Mouse (Mus musculus): ENCODE data around the gene Gdap1l1. TPM values are rescaled to one million over a fixed set of nuclear protein-coding genes. Genes with fewer than 3 reads are reported as not detected.

Gene Gdap1l1
- polyA plus RNA-seq, 1 experiment from 2014 or later: 1.1 TPM

DNA sequence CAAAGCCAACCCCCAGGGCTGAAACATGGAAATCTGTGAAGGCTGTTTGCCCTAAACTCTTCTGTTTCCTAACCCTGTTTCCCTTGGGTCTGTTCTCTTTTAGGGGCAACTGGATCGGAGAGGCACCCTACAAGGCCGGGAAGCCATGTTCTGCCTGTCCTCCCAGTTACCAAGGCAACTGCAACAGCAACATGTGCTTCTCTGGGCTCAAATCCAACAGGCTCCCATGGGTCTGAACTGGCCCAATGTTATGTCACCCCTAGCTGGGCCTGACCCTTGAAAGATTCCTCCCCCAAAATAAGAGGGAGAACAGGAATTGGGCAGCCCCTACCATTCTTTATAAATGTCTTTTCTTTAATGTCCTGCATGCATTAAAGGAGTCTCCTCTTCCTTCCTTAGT lies 63.9 kb downstream of the Gdap1l1 start:
- DNase-seq (peak; percentile 6), ATAC-seq (ENCODE audit: insufficient read depth) (no peak)
- H3K9me3 ChIP-seq (ENCODE audit: low read depth, low read length): no peaks in the 10 kb centered on the region
- no peak overlapping the region for H3K4me2 ChIP-seq
- no peaks in the 10 kb centered on the region for H3K27me3 ChIP-seq (ENCODE audit: insufficient read depth, low read length)
- H3K4me3 ChIP-seq (ENCODE audit: low read depth, low read length): no peak overlapping the region
- 60% methylated on average over 2 of the region's 2 CpGs for WGBS
- no peak overlapping the region for H3K9ac ChIP-seq
- no peak overlapping the region for H3K27ac ChIP-seq (ENCODE audit: low read depth)
- H3K4me1 ChIP-seq (ENCODE audit: insufficient read depth): no peaks in the 10 kb centered on the region
- TF ChIP-seq CTCF (IDR thresholded peaks at IDR 0.05; ENCODE audit: low read depth): no peak
- H3K36me3 ChIP-seq (ENCODE audit: insufficient read depth): no peaks in the 10 kb centered on the region

- no peak for TF ChIP-seq CTCF (IDR thresholded peaks at IDR 0.05; ENCODE audit: low read depth)
- DNase-seq: no peak
Observed at GRCm38 (mm10) chr2:163503191-163503590, 64.9 kb downstream of the Gdap1l1 start.

More at GRCm38 (mm10) chr2:163503191-163503590, 64.9 kb downstream of the Gdap1l1 start:
- Histone ChIP-seq H3K4me1 (ENCODE audit: insufficient read depth) (no peaks in the 10 kb centered on the region), H3K4me2 (no peak overlapping the region), H3K9me3 (ENCODE audit: low read depth, low read length) (no peaks in the 10 kb centered on the region), H3K9ac (no peak overlapping the region), H3K27me3 (ENCODE audit: insufficient read depth, low read length) (no peaks in the 10 kb centered on the region), H3K27ac (ENCODE audit: low read depth) (no peak overlapping the region), H3K4me3 (ENCODE audit: low read depth, low read length) (no peak overlapping the region), H3K36me3 (ENCODE audit: insufficient read depth) (no peaks in the 10 kb centered on the region)
- WGBS: 68% methylated on average over 7 of the region's 7 CpGs
- ATAC-seq (ENCODE audit: insufficient read depth): no peak

Other genes with a start within 250 kb of the Gdap1l1 start
- 4.3 and 4.6 TPM in 2 replicates for gene Tox2, start 235.4 kb upstream of the Gdap1l1 start, polyA plus RNA-seq (2014; fragmentation: Nextera tagmentation; extraction: Ambion mirVana)
- gene Jph2, start 40.5 kb upstream of the Gdap1l1 start, polyA plus RNA-seq (2014; fragmentation: Nextera tagmentation; extraction: Ambion mirVana): 2.7 and 2.9 TPM in 2 replicates
- gene Oser1, start 13.8 kb upstream of the Gdap1l1 start, polyA plus RNA-seq (2014; fragmentation: Nextera tagmentation; extraction: Ambion mirVana): 90.7 and 91.9 TPM in 2 replicates
- 8.6 and 10.1 TPM in 2 replicates for gene Fitm2, start 34.2 kb downstream of the Gdap1l1 start, polyA plus RNA-seq (2014; fragmentation: Nextera tagmentation; extraction: Ambion mirVana)
- not detected in 2 replicates for gene R3hdml, start 53.8 kb downstream of the Gdap1l1 start, polyA plus RNA-seq (2014; fragmentation: Nextera tagmentation; extraction: Ambion mirVana)
- gene Hnf4a, start 68.3 kb downstream of the Gdap1l1 start, polyA plus RNA-seq (2014; fragmentation: Nextera tagmentation; extraction: Ambion mirVana): 0.11 TPM in 1 of 2 replicates, not detected in the other
- gene Ttpal, start 163.8 kb downstream of the Gdap1l1 start, polyA plus RNA-seq (2014; fragmentation: Nextera tagmentation; extraction: Ambion mirVana): 37.3 and 41.1 TPM in 2 replicates
- gene Serinc3, start 206.7 kb downstream of the Gdap1l1 start, polyA plus RNA-seq (2014; fragmentation: Nextera tagmentation; extraction: Ambion mirVana): 56.2 and 62.5 TPM in 2 replicates
- gene Pkig, start 219.9 kb downstream of the Gdap1l1 start, polyA plus RNA-seq (2014; fragmentation: Nextera tagmentation; extraction: Ambion mirVana): 143 and 145 TPM in 2 replicates